Mouse (Mus musculus): ENCODE data around the gene 2310007B03Rik. TPM values are rescaled to one million over a fixed set of nuclear protein-coding genes. Genes with fewer than 3 reads are reported as not detected.

Gene 2310007B03Rik
- total RNA-seq (2023): not detected in 4 replicates

DNA sequence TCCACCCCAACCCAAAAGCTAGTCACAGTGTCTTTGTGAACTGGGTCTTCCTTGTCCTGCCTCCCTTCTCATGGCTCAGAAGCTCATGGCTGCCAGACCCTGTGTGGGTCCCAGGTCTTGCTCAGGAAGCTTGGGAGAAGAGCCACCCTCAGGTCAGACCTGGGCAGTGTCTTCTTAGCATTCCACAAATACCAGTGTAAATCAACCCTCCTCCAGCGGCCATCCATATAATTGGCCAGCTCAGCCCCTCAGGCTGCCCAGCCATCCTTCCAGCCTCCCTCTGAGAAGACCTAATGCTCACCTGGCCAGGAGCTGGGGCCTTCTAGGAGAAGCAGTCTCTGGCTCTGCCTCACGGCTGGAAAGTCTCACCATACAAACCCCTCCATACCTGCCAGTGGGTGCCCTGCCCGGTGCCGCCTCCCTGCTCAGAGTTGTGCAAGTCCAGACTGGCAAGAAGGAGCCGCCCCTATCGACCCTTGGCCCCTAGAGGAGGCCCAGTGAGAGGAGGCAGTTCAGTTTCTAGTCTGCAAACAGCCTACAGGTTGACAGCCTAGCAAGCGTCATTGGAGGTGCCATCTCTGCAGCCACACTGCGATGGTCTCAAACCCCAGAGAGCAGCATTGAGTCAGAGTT lies at the start of gene 2310007B03Rik:
Gene 2310007B03Rik, minus strand, starts transcription at position 448 of the 633 bp plus-strand sequence.

DNA sequence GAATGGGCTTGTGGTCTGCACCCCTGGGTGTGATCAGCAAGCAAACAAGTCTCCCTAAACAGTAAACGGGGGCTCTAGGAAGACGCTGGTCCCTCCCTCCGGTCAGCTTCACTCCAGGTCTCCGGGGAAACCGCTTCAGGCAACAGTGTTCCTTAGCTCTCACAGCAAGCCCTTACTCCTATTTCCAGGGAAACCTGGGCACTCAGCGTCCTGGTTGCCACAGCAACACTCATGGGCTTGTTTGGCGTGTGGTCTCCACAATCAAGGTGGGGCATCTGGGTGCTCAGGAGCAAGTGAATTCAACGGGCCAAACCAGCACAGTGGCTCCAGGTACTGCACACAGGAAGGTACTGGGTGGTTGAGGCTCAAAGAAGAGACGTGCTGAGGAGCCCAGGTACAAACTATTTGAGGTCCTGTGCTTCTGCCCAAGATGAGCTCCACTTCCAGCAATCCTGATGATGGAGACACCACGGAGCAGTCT lies 7.6 kb upstream of the 2310007B03Rik start, which contains the start of gene Crocc2:
Gene Crocc2, plus strand, starts transcription at position 431 of the 481 bp plus-strand sequence.

DNA sequence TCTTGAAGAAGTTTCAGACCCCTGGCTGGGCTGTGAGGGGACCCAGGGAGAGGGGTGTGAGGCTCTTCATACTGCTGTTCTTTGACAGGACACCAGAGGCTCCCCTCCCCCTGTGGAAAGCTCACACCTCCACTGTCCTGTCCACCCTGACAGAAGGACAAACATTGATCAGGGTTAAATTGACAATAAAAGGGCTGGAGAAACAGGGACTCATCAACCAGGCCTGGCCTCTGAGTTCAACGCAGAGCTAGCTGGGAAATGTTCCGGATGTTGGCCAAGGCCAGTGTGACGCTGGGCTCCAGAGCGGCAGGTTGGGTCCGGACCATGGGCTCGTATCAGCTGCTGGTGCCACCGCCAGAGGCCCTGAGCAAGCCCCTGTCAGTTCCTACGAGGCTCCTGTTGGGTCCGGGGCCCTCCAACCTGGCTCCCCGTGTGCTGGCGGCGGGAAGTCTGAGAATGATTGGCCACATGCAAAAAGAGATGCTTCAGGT lies 25.7 kb downstream of the 2310007B03Rik start, which contains the start of gene Agxt:
Gene Agxt, plus strand, starts transcription at position 205 of the 491 bp plus-strand sequence.

DNA sequence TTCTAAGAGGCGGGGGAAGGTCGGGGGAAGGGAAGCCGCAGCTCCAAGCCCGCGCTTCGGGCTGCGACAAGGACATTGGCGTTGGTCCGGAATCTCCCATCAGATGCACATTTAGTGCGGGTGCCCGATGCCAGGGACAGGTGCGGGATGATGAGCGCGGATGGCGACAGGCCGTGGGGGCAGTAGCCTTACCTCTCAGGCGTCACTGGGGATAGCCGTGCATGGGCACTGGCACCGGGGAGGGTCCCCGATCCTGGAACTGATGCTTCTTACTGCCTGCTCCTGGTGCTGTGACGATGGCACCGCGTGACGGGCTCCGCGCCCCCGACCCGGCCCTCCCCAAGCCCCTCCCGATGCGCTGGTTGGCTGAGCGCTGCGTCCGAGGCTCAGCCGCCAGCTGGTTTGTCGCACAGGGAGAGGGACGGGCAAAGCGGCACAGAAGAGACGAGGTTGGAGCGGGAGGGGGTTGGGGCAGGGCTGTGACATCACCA lies 59.1 kb downstream of the 2310007B03Rik start, which contains the start of gene Kif1a:
Gene Kif1a, minus strand, starts transcription at position 381 of the 491 bp plus-strand sequence.

Other genes starting within 250 kb of the 2310007B03Rik start
- 21.4 to 27.7 TPM (median 25.9 TPM) in 4 replicates for gene Capn10, start 226.6 kb downstream of the 2310007B03Rik start, total RNA-seq (2023)
- 0.30 to 3.7 TPM (median 0.75 TPM) in 4 replicates for gene Gpr35, start 210.1 kb downstream of the 2310007B03Rik start, total RNA-seq (2023)
- not detected in 4 replicates for gene Aqp12, start 154.6 kb downstream of the 2310007B03Rik start, total RNA-seq (2023)
- gene Kif1a, start 59.0 kb downstream of the 2310007B03Rik start, total RNA-seq (2023): not detected in 4 replicates
- gene Agxt, start 25.7 kb downstream of the 2310007B03Rik start, total RNA-seq (2023): not detected in 4 replicates
- gene Crocc2, start 7.8 kb upstream of the 2310007B03Rik start, total RNA-seq (2023): not detected in 4 replicates
- gene Sned1, start 74.9 kb upstream of the 2310007B03Rik start, total RNA-seq (2023): 0.43 to 2.4 TPM (median 1.1 TPM) in 4 replicates
- gene Mterf4, start 145.0 kb upstream of the 2310007B03Rik start, total RNA-seq (2023): 16.5 to 21.4 TPM (median 19.2 TPM) in 4 replicates
- gene Ppp1r7, start 181.9 kb upstream of the 2310007B03Rik start, total RNA-seq (2023): 27.4 to 33.4 TPM (median 29.0 TPM) in 4 replicates
- 0.79 to 3.9 TPM (median 1.3 TPM) in 4 replicates for gene Pask, start 182.5 kb upstream of the 2310007B03Rik start, total RNA-seq (2023)
- gene Ano7, start 213.0 kb upstream of the 2310007B03Rik start, total RNA-seq (2023): 0.18 to 1.1 TPM (median 0.88 TPM) in 4 replicates

Measured in B cell, adult 62 days (primary cell).